8 mouse cellular contexts compared by ENCODE assay signal in the genomic region with DNA sequence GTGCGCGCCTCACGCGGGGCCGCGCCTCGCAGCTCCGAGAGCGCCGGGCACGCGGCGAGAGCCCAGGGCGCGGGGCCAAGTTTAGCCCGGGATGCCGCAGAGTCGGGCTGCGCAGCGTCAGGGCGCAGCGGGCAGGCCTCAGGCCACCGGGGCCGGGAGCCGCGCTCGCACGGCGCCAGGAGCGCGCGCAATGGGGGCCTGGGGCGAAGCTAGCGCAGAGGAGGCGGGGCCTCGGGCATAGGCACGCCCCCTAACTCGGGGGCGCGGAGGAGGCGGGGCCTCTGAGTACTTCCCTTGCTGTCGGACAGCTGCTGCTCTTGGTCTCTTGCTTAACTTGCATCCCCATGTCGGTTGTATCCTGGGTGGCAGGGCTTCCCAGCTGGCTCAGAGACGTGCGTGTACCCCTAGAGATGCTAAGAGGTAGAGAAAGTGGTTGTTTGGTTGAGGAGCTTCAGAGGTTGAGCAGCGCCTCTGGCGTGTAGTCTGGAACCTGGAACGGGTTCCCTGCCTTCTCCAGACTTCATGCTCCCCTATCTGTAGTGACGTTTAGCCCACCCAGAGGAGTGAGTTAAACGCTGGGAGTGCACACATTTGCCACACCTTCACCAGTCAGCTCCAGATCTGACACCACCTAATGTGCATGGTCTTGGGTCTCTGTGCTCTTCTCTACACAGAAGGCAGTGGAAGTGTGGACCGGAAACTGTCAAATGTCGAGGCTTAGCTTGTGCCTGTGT. TPM values are rescaled to one million over a fixed set of nuclear protein-coding genes. Genes with fewer than 3 reads are reported as not detected.
DNase-seq lines count a peak whose midpoint lies in the region; ATAC-seq and TF ChIP-seq lines count a peak whose summit lies in the region.

TSS of gene H6pd (minus strand) at position 171 of the 734 bp plus-strand sequence.

- H3K9ac ChIP-seq in embryonic facial prominence, embryonic 11.5 days (replicated peaks; ENCODE audit: low read length): peak within 1 kb of the TSS; percentile 83
- peak within 1 kb of the TSS; percentile 82 for H3K9ac ChIP-seq in intestine, postnatal 0 days (ENCODE audit: low read depth, low read length)

- no peaks in the 10 kb centered on the region for H3K27me3 ChIP-seq in embryonic facial prominence, embryonic 11.5 days (ENCODE audit: control insufficient read depth, insufficient read depth, low read length)
- H3K27me3 ChIP-seq in intestine, postnatal 0 days (replicated peaks; ENCODE audit: control insufficient read depth, insufficient read depth, low read length): no peaks in the 10 kb centered on the region
- peaks cover 15% of the 10 kb centered on the region for H3K27me3 ChIP-seq in midbrain, embryonic 10.5 days (ENCODE audit: low read depth, poor library complexity, severe bottlenecking)

- peak within 1 kb of the TSS; percentile 70 for H3K4me3 ChIP-seq in embryonic facial prominence, embryonic 11.5 days (ENCODE audit: low read depth, low read length)
- H3K4me3 ChIP-seq in intestine, postnatal 0 days (ENCODE audit: low read depth, low read length): peak within 1 kb of the TSS; percentile 73
- peak within 1 kb of the TSS; percentile 80 for H3K4me3 ChIP-seq in midbrain, embryonic 10.5 days

- H3K27ac ChIP-seq in embryonic facial prominence, embryonic 11.5 days (replicated peaks; ENCODE audit: low read depth, low read length): peak within 1 kb of the TSS; percentile 85
- peak within 1 kb of the TSS; percentile 96 for H3K27ac ChIP-seq in intestine, postnatal 0 days (ENCODE audit: low read depth, low read length)
- H3K27ac ChIP-seq in midbrain, embryonic 10.5 days (replicated peaks): peak within 1 kb of the TSS; percentile 95

- no peaks in the 10 kb centered on the region for H3K36me3 ChIP-seq in embryonic facial prominence, embryonic 11.5 days (replicated peaks; ENCODE audit: control insufficient read depth, insufficient read depth, low read depth, low read length)
- H3K36me3 ChIP-seq in intestine, postnatal 0 days (ENCODE audit: control insufficient read depth, insufficient read depth): no peaks in the 10 kb centered on the region
- no peaks in the 10 kb centered on the region for H3K36me3 ChIP-seq in midbrain, embryonic 10.5 days

- no peaks in the 10 kb centered on the region for H3K9me3 ChIP-seq in embryonic facial prominence, embryonic 11.5 days (replicated peaks; ENCODE audit: control insufficient read depth, low read length)
- no peaks in the 10 kb centered on the region for H3K9me3 ChIP-seq in intestine, postnatal 0 days (ENCODE audit: control insufficient read depth)
- H3K9me3 ChIP-seq in midbrain, embryonic 10.5 days (replicated peaks): no peaks in the 10 kb centered on the region

- 5% methylated on average over 52 of the region's 52 CpGs for WGBS in embryonic facial prominence, embryonic 11.5 days
- WGBS in intestine, postnatal 0 days: 5% methylated on average over 52 of the region's 52 CpGs
- 6% methylated on average over 46 of the region's 52 CpGs for WGBS in midbrain, embryonic 10.5 days

- no peak for TF ChIP-seq CTCF in intestine, postnatal 0 days (IDR thresholded peaks at IDR 0.05; ENCODE audit: low read depth)

- H3K4me1 ChIP-seq in embryonic facial prominence, embryonic 11.5 days (ENCODE audit: control insufficient read depth, insufficient read depth, low read length): no peaks in the 10 kb centered on the region
- peaks cover 2% of the 10 kb centered on the region; the same call in 1 of the 2 replicates for H3K4me1 ChIP-seq in intestine, postnatal 0 days (replicated peaks; ENCODE audit: control insufficient read depth, insufficient read depth, low read length)
- peaks cover 27% of the 10 kb centered on the region for H3K4me1 ChIP-seq in midbrain, embryonic 10.5 days

- peak; percentile 96 for DNase-seq in adrenal gland, postnatal 10 days
- DNase-seq in embryonic facial prominence, embryonic 11.5 days (ENCODE audit: low spot score): peak; percentile 96
- peak; percentile 81 to 85 for DNase-seq in left cerebral cortex, postnatal 36 days (ENCODE audit: low spot score in 2 of 2)
- peak; percentile 89 for DNase-seq in midbrain, embryonic 10.5 days (ENCODE audit: low spot score)
- peak; percentile 73 to 82 for DNase-seq in right cerebral cortex, postnatal 36 days (ENCODE audit: low spot score in 2 of 2)
- DNase-seq in urinary bladder, postnatal 4 days (ENCODE audit: low spot score in 2 of 2): peak; percentile 88 to 90

- H3K4me2 ChIP-seq in embryonic facial prominence, embryonic 11.5 days (ENCODE audit: low read depth, low read length): peak within 1 kb of the TSS; percentile 84
- peak within 1 kb of the TSS; percentile 90 for H3K4me2 ChIP-seq in intestine, postnatal 0 days (replicated peaks; ENCODE audit: low read depth)

- intact Hi-C loops in left cerebral cortex, postnatal 36 days (cut with DNase I): no loop called here

- peak; percentile 84 for ATAC-seq in embryonic facial prominence, embryonic 11.5 days (replicated peaks; ENCODE audit: insufficient number of reproducible peaks, low FRiP score, low TSS enrichment, low read depth)
- ATAC-seq in granulocyte monocyte progenitor cell, adult 5-6 weeks (replicated peaks; ENCODE audit: poor library complexity, severe bottlenecking): peak; percentile 79
- ATAC-seq in intestine, postnatal 0 days: peak; percentile 86

RNA-seq across cellular contexts. Expression of gene H6pd, which starts in this region (rescaled TPM):
- 100 to 1,000 TPM; 102 to 133 TPM for total RNA-seq in adrenal gland, postnatal 10 days (2021)
- 3.2 and 3.9 TPM in 2 replicates for polyA plus RNA-seq in embryonic facial prominence, embryonic 11.5 days (2014; fragmentation: Nextera tagmentation; extraction: Ambion mirVana)
- total RNA-seq in granulocyte monocyte progenitor cell, adult 5-6 weeks (2014; fragmentation: Nextera tagmentation): 15.3 and 18.1 TPM in 2 replicates
- 27.5 and 28.8 TPM in 2 replicates for total RNA-seq in granulocyte monocyte progenitor cell, adult 5-6 weeks (2017)
- 33.1 and 37.5 TPM in 2 replicates for polyA plus RNA-seq in intestine, postnatal 0 days (2015; fragmentation: Nextera tagmentation; extraction: Ambion mirVana)
- 10 to 100 TPM; 12.5 to 14.3 TPM for total RNA-seq in left cerebral cortex, postnatal 36 days (2021)
- polyA plus RNA-seq in midbrain, embryonic 10.5 days (2016; fragmentation: Nextera tagmentation; extraction: Ambion mirVana): 3.7 and 4.0 TPM in 2 replicates

Comparison
In these comparisons a context has a peak if more than half of its experiments do, and no peak if none do; other contexts are left out.
1. Peak in every context shown above with its lines: DNase-seq, ATAC-seq, H3K4me3 ChIP-seq and H3K27ac ChIP-seq.